Mouse (Mus musculus) thymus, adult 2 months (tissue): ENCODE measurements around the gene H13.

Experiments
- CTCF ChIP-seq: fragments of 200-500 bp; IDR thresholded peaks from 2 replicates; pipeline ENCODE4 v1.5.1; 2012; ENCODE audit warnings: mild to moderate bottlenecking, control low read depth, low read length, moderate library complexity, borderline replicate concordance; ENCODE audit not compliant: control insufficient read depth, poor library complexity, insufficient read depth; ENCODE audit errors: extremely low read depth
- POLR2A ChIP-seq: fragments of 200-500 bp; IDR thresholded peaks from 2 replicates; pipeline ENCODE4 v1.6.1; 2012; ENCODE audit warnings: mild to moderate bottlenecking, low read length, control low read depth, moderate library complexity; ENCODE audit not compliant: control insufficient read depth, poor library complexity, insufficient read depth; ENCODE audit errors: extremely low read depth

DNA sequence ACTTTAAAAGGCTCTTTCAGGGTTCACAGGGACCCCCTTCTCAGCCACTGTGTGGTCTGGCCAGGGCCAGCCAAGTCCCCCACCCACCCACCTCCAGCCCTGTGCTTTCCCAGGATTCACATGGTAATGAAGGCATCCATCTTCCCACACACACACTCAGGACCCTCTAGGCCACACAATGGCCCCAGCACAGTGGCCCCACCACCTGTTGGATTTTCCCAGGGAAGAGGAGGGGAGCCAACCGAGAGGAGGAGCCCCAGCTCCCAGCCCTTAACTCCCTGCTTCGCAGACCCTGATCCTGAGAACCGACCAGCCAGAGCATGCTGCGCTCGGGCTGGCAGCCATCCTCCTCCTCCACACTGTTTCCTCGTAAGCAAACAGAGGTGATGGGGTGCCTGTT, 48.8 kb downstream of the H13 start:
- TF ChIP-seq CTCF (no peak), POLR2A (no peak)
